Mouse (Mus musculus) kidney, embryonic 14.5 days (tissue): ENCODE measurements at regions not wholly inside any gene's neighbourhood (a gene's known extent, or its start where the extent isn't known, plus 50 kb on each side); places are given as distances from the start of the nearest gene placed in this dataset.
"Not testable (repeated sequence)": the region's sequence is repeated elsewhere in the genome, so short reads cannot be mapped to it uniquely, and the experiment has no call there.

Source experiments
- ATAC-seq: fragments of 200-750 bp; cut with Nextera tagmentation; 2 replicates; pipeline ENCODE4 v1.8.0; 2017; ENCODE audit warnings: moderate number of reproducible peaks, mild to moderate bottlenecking, moderate TSS enrichment, moderate library complexity; ENCODE audit not compliant: low FRiP score, low TSS enrichment
- H3K27ac ChIP-seq: fragments of 300-500 bp; sonication (generic); 2 replicates; pipeline ENCODE4 v1.5.1; 2014; ENCODE audit warnings: low read depth, mild to moderate bottlenecking, low read length, moderate library complexity, mixed read lengths
- H3K27me3 ChIP-seq: fragments of 300-500 bp; sonication (generic); 2 replicates; pipeline ENCODE4 v1.6.1; 2014; ENCODE audit warnings: mild to moderate bottlenecking, low read length; ENCODE audit not compliant: control insufficient read depth, insufficient read depth
- H3K36me3 ChIP-seq: fragments of 300-500 bp; sonication (generic); 2 replicates; pipeline ENCODE4 v1.6.1; 2014; ENCODE audit warnings: low read length, mixed read lengths; ENCODE audit not compliant: control insufficient read depth, insufficient read depth
- H3K4me1 ChIP-seq: fragments of 300-500 bp; sonication (generic); 2 replicates; pipeline ENCODE4 v1.6.1; 2014; ENCODE audit warnings: low read length, mixed read lengths; ENCODE audit not compliant: control insufficient read depth, insufficient read depth
- H3K4me2 ChIP-seq: fragments of 300-500 bp; sonication (generic); replicated peaks from 2 replicates; pipeline ENCODE4 v1.6.1; 2014; ENCODE audit warnings: low read depth, mild to moderate bottlenecking, low read length
- H3K4me3 ChIP-seq: fragments of 300-500 bp; sonication (generic); 2 replicates; pipeline ENCODE4 v1.5.1; 2014; ENCODE audit warnings: mild to moderate bottlenecking, low read length
- H3K9ac ChIP-seq: fragments of 300-500 bp; sonication (generic); 2 replicates; pipeline ENCODE4 v1.6.1; 2014; ENCODE audit warnings: low read depth, mild to moderate bottlenecking, low read length, moderate library complexity
- H3K9me3 ChIP-seq: fragments of 300-500 bp; sonication (generic); 2 replicates; pipeline ENCODE4 v1.6.1; 2016; ENCODE audit warnings: low read length; ENCODE audit not compliant: control insufficient read depth
- WGBS: fragments of 180-500 bp; shearing (Covaris S2); extraction: QIAGEN DNeasy Blood & Tissue Kit; methylation state at CpG from one replicate; pipeline ENCODE4 v1.1.7; 2014; 5-methylcytosine and 5-hydroxymethylcytosine counted together

DNA sequence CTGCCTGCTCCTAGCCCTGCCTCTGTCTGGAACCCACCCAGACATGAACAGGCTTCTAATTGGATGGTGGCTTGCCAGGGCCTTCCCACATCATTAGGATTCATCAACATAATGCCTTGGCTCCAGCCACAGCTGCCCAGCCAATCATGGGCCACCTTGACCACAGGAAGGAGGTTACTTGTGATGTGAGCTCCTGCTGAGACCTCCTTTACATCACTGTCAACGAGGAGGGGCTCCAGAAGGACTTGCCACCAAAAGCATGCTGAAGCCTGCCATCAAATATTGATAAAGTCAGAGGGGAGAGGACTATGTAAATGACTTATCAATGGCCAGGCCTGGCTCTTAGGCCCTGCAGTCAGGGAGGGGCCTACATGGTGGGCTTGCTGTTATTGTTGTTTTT is 175.6 kb downstream of the Map1s start:
- not testable (repeated sequence) for H3K4me3 ChIP-seq, H3K36me3 ChIP-seq, H3K27ac ChIP-seq, H3K9me3 ChIP-seq, H3K9ac ChIP-seq, ATAC-seq, H3K4me2 ChIP-seq, H3K27me3 ChIP-seq, H3K4me1 ChIP-seq
- WGBS: 0% methylated on average over 1 of the region's 1 CpGs

- H3K9me3 ChIP-seq, ATAC-seq, H3K9ac ChIP-seq, H3K4me1 ChIP-seq, H3K4me3 ChIP-seq, H3K27me3 ChIP-seq, H3K36me3 ChIP-seq, H3K4me2 ChIP-seq, H3K27ac ChIP-seq: not testable (repeated sequence)
- 27% methylated on average over 1 of the region's 2 CpGs for WGBS
These were observed 145.4 kb upstream of the Myo9b start for GRCm38 (mm10) chr8:71127131-71127530.

DNA sequence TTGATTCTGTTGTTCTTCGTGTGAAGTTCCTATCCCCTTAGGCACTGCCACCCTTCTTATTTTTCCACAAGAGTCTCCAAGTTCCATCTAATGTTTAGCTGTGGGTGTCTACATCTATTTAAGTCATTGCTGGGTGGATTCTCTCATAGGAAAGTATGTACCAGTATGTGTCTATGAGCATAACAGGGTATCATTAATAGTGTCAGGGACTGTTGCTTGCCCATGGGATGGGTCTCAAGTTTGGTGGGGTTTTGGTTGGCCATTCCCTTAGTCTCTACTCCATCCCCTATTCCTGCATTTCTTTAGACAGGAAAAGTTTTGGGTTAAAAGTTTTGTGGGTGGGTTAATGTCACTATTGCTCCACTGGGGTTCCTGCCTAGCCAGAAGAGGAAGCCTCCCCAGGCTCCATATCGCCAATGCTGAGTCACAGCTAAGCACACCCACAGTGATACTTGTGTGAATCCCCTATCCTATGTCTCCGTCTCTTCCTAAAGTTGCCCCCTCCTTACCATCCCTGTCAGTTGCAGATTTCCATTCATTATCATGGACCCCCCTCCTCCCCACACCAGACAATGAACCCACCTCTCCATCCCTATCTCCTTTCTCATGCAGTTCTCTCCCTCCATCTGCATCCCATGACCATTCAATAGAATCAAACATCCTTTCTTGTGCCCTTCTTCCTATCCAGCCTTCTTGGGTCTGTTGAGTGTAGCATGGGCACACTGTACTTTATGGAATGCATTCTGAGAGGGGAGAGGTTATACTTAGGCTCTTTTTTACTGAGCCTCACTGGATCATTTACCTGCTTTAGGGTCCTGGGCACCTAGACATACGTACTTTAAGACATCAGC is 141.9 kb upstream of the Myo9b start:
- Histone ChIP-seq H3K27ac (no peak overlapping the region), H3K4me3 (no peak overlapping the region), H3K36me3 (no peaks in the 10 kb centered on the region), H3K9ac (no peak overlapping the region), H3K4me1 (no peaks in the 10 kb centered on the region), H3K9me3 (no peaks in the 10 kb centered on the region), H3K4me2 (no peak overlapping the region), H3K27me3 (no peaks in the 10 kb centered on the region)
- peak; percentile 32; the same call in 1 of the 2 replicates for ATAC-seq
- WGBS: 65% methylated on average over 4 of the region's 4 CpGs

DNA sequence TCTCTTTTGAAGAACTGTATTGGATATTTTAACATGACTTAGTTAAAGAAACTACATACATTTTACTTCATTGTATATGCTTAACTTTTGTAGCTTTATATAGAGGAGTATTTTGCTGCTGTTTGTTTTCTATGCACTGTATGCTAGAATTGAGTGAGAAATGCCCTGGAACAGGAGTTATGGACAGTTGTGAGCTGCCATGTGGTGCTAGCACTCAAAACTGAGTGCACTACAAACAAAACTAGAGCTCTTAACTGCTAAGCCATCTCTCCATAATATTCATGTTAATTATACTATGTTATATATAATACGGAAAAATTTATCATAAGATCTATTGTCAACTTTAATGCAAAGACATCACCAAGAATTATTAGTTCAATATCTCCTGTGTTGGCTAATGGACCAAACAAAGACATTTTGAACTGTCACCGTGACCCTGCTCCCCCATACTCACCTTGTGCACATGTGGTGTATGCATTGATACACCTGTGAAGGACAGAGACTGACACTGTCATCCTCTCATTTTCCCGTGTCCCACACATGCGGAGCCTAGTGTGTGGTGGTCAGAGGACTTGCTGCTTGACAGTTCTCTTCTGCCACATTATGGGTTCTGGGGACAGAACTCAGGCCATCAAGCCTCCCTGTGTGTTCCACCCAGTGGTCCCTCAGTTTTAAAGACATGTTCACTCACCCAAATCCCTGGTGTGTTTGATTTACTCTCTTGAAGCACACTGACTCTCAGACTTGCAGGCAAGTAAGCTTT is 141.0 kb upstream of the Myo9b start:
- Histone ChIP-seq H3K4me3 (no peak overlapping the region), H3K9me3 (no peaks in the 10 kb centered on the region), H3K36me3 (no peaks in the 10 kb centered on the region), H3K4me2 (no peak overlapping the region), H3K27me3 (no peaks in the 10 kb centered on the region), H3K27ac (no peak overlapping the region), H3K4me1 (no peaks in the 10 kb centered on the region), H3K9ac (no peak overlapping the region)
- ATAC-seq: no peak
- WGBS: 91% methylated on average over 4 of the region's 4 CpGs

DNA sequence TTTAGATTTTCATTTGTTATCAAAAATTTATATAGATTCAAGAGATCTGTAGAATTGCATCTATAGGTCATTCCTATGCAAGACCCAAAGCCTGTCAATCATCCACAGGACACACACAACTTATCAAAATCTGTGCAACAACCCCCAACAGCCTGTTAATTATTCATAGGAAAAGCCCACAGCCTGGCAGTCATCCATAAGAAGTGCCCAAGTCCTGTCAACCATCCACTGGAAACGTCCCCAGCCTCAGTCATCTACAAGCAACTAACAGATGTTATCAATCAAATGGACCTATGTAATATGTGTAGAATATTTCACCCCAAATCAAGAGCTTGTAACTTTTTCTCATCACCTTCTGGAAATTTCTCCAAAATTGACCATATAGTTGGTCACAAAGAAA is 139.6 kb upstream of the Myo9b start:
- H3K27ac ChIP-seq, ATAC-seq, H3K9me3 ChIP-seq, H3K4me3 ChIP-seq, H3K9ac ChIP-seq, H3K4me2 ChIP-seq, H3K4me1 ChIP-seq, H3K36me3 ChIP-seq, H3K27me3 ChIP-seq: not testable (repeated sequence)
- WGBS: 47% methylated on average over 1 of the region's 1 CpGs

- H3K36me3 ChIP-seq, ATAC-seq, H3K27ac ChIP-seq, H3K4me3 ChIP-seq, H3K27me3 ChIP-seq, H3K9ac ChIP-seq, H3K4me1 ChIP-seq, H3K9me3 ChIP-seq, H3K4me2 ChIP-seq: not testable (repeated sequence)
- WGBS: 90% methylated on average over 1 of the region's 3 CpGs
These were observed 135.4 kb upstream of the Myo9b start for GRCm38 (mm10) chr8:71137131-71137530.

- not testable (repeated sequence) for ATAC-seq, H3K27ac ChIP-seq
These were observed 130.0 kb upstream of the Myo9b start for GRCm38 (mm10) chr8:71142373-71142973.

DNA sequence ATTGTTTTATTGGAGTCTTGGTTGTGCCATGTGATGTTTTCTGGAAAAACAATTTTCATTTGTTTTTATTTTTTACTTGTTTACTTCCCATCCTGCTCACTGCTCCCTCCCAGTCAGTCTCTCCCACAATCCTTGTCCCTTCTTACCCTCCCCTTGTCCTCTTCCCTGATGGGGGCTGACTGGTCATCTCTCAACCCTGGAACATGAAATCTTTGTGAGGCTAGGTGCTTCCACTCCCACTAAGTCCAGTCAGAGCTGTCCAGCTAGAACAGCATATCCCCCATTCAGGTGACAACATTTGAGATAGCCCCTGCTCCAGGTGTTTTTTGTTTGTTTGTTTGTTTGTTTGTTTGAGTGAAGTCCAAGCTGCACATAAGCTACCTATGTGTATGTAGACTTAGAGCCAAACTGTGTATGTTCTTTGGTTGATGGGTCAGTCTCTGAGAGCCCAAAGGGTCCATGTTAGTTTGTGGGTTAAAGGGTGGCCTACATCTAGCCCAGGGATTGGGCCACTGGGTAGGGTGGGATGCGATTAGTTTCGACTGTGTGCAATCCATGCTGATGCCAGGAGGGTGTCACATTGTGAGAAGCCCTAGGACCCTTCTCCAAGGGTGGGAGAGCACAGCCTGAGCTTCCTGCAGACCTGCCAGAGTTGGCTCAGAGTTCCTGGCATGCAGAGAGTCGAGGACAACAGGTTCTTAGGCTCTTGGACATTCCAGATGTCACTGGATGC is 100.9 kb upstream of the Myo9b start:
- H3K4me2 ChIP-seq, H3K4me1 ChIP-seq, H3K9me3 ChIP-seq, H3K27me3 ChIP-seq, H3K27ac ChIP-seq, H3K4me3 ChIP-seq, H3K36me3 ChIP-seq, H3K9ac ChIP-seq, ATAC-seq: not testable (repeated sequence)
- WGBS: 57% methylated on average over 3 of the region's 3 CpGs

More at GRCm38 (mm10) chr8:71142373-71142973, 130.0 kb upstream of the Myo9b start:
- 65% methylated on average over 3 of the region's 3 CpGs for WGBS
- H3K4me2 ChIP-seq, H3K4me1 ChIP-seq, H3K36me3 ChIP-seq, H3K27me3 ChIP-seq, H3K9me3 ChIP-seq, H3K4me3 ChIP-seq, H3K9ac ChIP-seq: not testable (repeated sequence)
